Mouse (Mus musculus) heart, postnatal 0 days (tissue): ENCODE data around the gene Pdhb.
"Not testable (repeated sequence)": the region's sequence is repeated elsewhere in the genome, so short reads cannot be mapped to it uniquely, and the experiment has no call there.

Experiments used
- CTCF ChIP-seq: IDR thresholded peaks from 2 replicates; pipeline ENCODE4 v1.5.1; 2016; ENCODE audit warnings: antibody characterized with exemption, control low read depth, low read depth
- EP300 ChIP-seq: IDR thresholded peaks from 2 replicates; pipeline ENCODE4 v1.6.1; 2016; ENCODE audit warnings: antibody characterized with exemption, low read depth

GRCm38 (mm10) chr14:8173542-8174250 lies 871 bp upstream of the Pdhb start:
- TF ChIP-seq CTCF = peak; percentile 33
- TF ChIP-seq EP300 = not testable (repeated sequence)
